Mouse (Mus musculus): Measurements from ENCODE around the gene Adora2b. TPM values are rescaled to one million over a fixed set of nuclear protein-coding genes. Genes with fewer than 3 reads are reported as not detected.
A peak's percentile ranks its signal among the peaks of the same experiment; 100 is the strongest.

Gene Adora2b
- polyA plus RNA-seq, 1 experiment: 17.3 TPM

GRCm38 (mm10) chr11:62223416-62223815, 25.4 kb upstream of the Adora2b start:
- DNase-seq: no peak
- 83% methylated on average over 5 of the region's 5 CpGs for WGBS
- TF ChIP-seq POLR2A (IDR thresholded peaks at IDR 0.05; ENCODE audit: borderline replicate concordance, extremely low read depth, low read depth, low read length) (no peak), CTCF (IDR thresholded peaks at IDR 0.05; ENCODE audit: insufficient read depth, low read length) (no peak)
- Histone ChIP-seq H3K4me3 (replicated peaks; ENCODE audit: extremely low read depth, low read depth, low read length) (no peak overlapping the region), H3K4me1 (ENCODE audit: control insufficient read depth, insufficient read depth, low read length) (no peaks in the 10 kb centered on the region)

GRCm38 (mm10) chr11:62223962-62224361, 24.8 kb upstream of the Adora2b start:
- H3K4me3 ChIP-seq (replicated peaks; ENCODE audit: extremely low read depth, low read depth, low read length): no peak overlapping the region
- H3K4me1 ChIP-seq (ENCODE audit: control insufficient read depth, insufficient read depth, low read length): no peaks in the 10 kb centered on the region
- WGBS: 73% methylated on average over 7 of the region's 7 CpGs
- no peak for DNase-seq
- TF ChIP-seq CTCF (IDR thresholded peaks at IDR 0.05; ENCODE audit: insufficient read depth, low read length) (no peak), POLR2A (IDR thresholded peaks at IDR 0.05; ENCODE audit: borderline replicate concordance, extremely low read depth, low read depth, low read length) (no peak)

DNA sequence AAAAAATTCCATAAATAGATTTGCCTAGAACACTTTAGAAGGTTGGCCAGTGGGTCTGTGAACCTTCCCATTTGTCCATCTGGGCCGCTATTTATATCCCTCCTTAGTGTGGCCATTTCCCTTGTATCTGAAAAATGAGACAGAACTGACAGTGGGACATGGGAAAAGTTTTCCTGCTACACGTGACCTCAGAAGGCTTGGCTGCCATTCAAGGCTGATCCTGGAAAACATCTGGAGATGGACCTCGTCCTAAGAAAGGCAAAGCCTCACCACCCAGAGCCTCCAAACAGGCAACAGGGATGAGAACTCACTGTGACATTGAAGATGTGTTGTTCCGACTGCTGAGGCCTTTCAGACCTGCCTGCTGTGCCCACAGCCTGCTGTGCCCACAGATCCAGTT, 24.0 kb upstream of the Adora2b start:
- 46% methylated on average over 4 of the region's 4 CpGs for WGBS
- no peaks in the 10 kb centered on the region for H3K4me1 ChIP-seq (ENCODE audit: control insufficient read depth, insufficient read depth, low read length)
- no peak overlapping the region for H3K4me3 ChIP-seq (replicated peaks; ENCODE audit: extremely low read depth, low read depth, low read length)
- DNase-seq: no peak
- TF ChIP-seq CTCF (IDR thresholded peaks at IDR 0.05; ENCODE audit: insufficient read depth, low read length): no peak

DNA sequence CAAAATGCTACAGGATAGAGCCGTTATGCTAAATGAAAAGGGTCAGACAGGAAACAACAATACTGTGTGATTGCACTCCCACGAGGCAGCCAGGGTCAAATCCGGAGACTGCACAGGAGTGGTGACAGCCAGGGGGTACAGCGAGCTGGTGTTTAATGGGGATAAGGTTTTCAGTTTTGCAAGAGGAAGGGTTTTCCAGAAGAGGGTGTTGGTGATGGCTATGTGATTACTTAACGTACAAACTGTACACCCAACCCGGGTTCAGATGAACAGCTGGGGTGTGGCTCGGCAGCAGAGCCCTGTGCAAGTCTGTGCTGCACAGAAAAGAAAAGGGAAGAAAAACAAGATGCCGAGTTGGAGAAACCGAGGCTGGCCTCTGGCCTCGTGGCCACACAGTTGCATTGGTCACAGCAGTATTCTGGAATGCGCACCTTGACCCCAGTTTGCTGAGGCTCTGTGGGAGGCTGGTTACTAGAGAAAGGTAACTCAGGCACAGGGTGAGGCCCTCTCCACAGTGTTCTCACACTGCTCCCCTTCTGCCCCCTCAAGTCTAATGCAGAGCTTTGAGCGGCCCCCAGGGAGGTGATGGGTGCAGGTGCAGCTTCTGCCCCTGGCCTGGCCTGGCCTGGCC, 8.0 kb upstream of the Adora2b start:
- H3K4me1 ChIP-seq (ENCODE audit: control insufficient read depth, insufficient read depth, low read length): no peaks in the 10 kb centered on the region
- DNase-seq: no peak
- no peak overlapping the region for H3K4me3 ChIP-seq (replicated peaks; ENCODE audit: extremely low read depth, low read depth, low read length)
- TF ChIP-seq POLR2A (IDR thresholded peaks at IDR 0.05; ENCODE audit: borderline replicate concordance, extremely low read depth, low read depth, low read length) (no peak), CTCF (IDR thresholded peaks at IDR 0.05; ENCODE audit: insufficient read depth, low read length) (no peak)
- 65% methylated on average over 12 of the region's 12 CpGs for WGBS

- DNase-seq: no peak
- TF ChIP-seq CTCF (IDR thresholded peaks at IDR 0.05; ENCODE audit: insufficient read depth, low read length) (no peak), POLR2A (IDR thresholded peaks at IDR 0.05; ENCODE audit: borderline replicate concordance, extremely low read depth, low read depth, low read length) (no peak)
- no peak overlapping the region for H3K4me3 ChIP-seq (replicated peaks; ENCODE audit: extremely low read depth, low read depth, low read length)
- H3K4me1 ChIP-seq (ENCODE audit: control insufficient read depth, insufficient read depth, low read length): no peaks in the 10 kb centered on the region
- WGBS: 71% methylated on average over 8 of the region's 8 CpGs
Measured at GRCm38 (mm10) chr11:62243871-62244270, 4.9 kb upstream of the Adora2b start.

- TF ChIP-seq CTCF (IDR thresholded peaks at IDR 0.05; ENCODE audit: insufficient read depth, low read length) (no peak), POLR2A (IDR thresholded peaks at IDR 0.05; ENCODE audit: borderline replicate concordance, extremely low read depth, low read depth, low read length) (no peak)
- H3K4me3 ChIP-seq (replicated peaks; ENCODE audit: extremely low read depth, low read depth, low read length): no peak overlapping the region
- peaks cover 3% of the 10 kb centered on the region; the same call in 1 of the 2 replicates for H3K4me1 ChIP-seq (ENCODE audit: control insufficient read depth, insufficient read depth, low read length)
- 86% methylated on average over 4 of the region's 4 CpGs for WGBS
- no peak for DNase-seq
Measured at GRCm38 (mm10) chr11:62244471-62244870, 4.3 kb upstream of the Adora2b start.

DNA sequence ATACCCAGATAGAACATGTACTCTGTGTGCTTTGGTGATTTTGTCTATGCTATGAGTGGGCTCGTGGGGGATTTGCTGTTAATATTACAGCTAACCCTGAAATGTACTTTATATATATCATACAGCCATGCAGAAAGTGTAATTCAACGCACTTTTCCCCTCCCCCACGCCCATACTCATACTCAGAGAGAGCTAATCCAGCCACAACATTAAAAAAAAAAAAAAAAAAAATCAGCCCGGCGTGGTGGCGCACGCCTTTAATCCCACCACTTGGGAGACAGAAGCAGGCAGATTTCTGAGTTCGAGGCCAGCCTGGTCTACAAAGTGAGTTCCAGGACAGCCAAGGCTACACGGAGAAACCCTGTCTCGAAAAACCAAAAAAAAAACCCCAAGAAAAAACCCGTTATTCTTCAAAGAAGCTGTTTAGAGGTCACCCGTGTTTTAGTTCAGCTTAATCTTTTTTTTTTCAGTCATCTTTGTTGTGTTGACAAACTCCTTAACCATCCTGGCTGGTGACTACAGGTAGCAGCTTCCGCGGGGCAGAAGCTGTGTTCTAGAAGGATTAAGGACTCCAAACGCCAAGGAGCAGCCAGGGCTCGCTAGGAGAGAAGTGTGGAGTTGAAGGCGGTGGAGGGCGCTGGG, 904 bp upstream of the Adora2b start:
- 30% methylated on average over 18 of the region's 18 CpGs for WGBS
- H3K4me1 ChIP-seq (ENCODE audit: control insufficient read depth, insufficient read depth, low read length): peaks cover 3% of the 10 kb centered on the region; the same call in 1 of the 2 replicates
- H3K4me3 ChIP-seq (replicated peaks; ENCODE audit: extremely low read depth, low read depth, low read length): peak overlapping the region; percentile 71
- no peak for DNase-seq
- TF ChIP-seq CTCF (IDR thresholded peaks at IDR 0.05; ENCODE audit: insufficient read depth, low read length): no peak
- TF ChIP-seq POLR2A (IDR thresholded peaks at IDR 0.05; ENCODE audit: borderline replicate concordance, extremely low read depth, low read depth, low read length): no peak

- DNase-seq: peak; percentile 64
- Histone ChIP-seq H3K4me3 (replicated peaks; ENCODE audit: extremely low read depth, low read depth, low read length) (peak overlapping the region; percentile 71), H3K4me1 (ENCODE audit: control insufficient read depth, insufficient read depth, low read length) (peaks cover 3% of the 10 kb centered on the region; the same call in 1 of the 2 replicates)
- no peak for TF ChIP-seq CTCF (IDR thresholded peaks at IDR 0.05; ENCODE audit: insufficient read depth, low read length)
- TF ChIP-seq POLR2A (IDR thresholded peaks at IDR 0.05; ENCODE audit: borderline replicate concordance, extremely low read depth, low read depth, low read length): no peak
- WGBS: 5% methylated on average over 35 of the region's 35 CpGs
Measured at GRCm38 (mm10) chr11:62249266-62250037, 668 bp downstream of the Adora2b start.

GRCm38 (mm10) chr11:62251047-62251446, 2.3 kb downstream of the Adora2b start:
- DNase-seq: peak; percentile 42
- Histone ChIP-seq H3K4me3 (replicated peaks; ENCODE audit: extremely low read depth, low read depth, low read length) (peak overlapping the region; percentile 6), H3K4me1 (ENCODE audit: control insufficient read depth, insufficient read depth, low read length) (peaks cover 3% of the 10 kb centered on the region; the same call in 1 of the 2 replicates)
- TF ChIP-seq CTCF (IDR thresholded peaks at IDR 0.05; ENCODE audit: insufficient read depth, low read length) (no peak), POLR2A (IDR thresholded peaks at IDR 0.05; ENCODE audit: borderline replicate concordance, extremely low read depth, low read depth, low read length) (no peak)
- WGBS: 38% methylated on average over 11 of the region's 11 CpGs

Measured in lung, adult 2 months (tissue).